Mouse (Mus musculus): Measurements from ENCODE around the gene Pla2g1b.
"Not testable (repeated sequence)": the region's sequence is repeated elsewhere in the genome, so short reads cannot be mapped to it uniquely, and the experiment has no call there.

Gene Pla2g1b

DNA sequence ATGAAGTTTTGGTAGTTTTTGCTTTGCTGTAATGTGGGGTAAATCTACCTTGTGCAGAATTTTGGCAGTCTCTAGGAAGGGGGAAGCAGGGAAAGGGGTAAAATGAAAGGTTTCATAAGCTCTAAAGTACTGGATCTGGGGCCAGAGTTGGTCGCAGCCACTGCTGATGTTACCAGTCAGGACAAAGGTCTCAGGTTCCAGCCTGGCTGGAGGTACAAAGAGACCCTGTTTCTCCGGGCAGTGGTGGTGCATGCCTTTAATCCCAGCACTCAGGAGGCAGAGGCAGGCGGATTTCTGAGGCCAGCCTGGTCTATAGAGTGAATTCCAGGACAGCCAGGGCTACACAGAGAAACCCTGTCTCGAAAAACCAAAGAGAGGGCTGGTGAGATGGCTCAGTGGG is 39.6 kb downstream of the Pla2g1b start:
- DNase-seq (ENCODE audit: low spot score in 2 of 2) = not testable (repeated sequence)

DNA sequence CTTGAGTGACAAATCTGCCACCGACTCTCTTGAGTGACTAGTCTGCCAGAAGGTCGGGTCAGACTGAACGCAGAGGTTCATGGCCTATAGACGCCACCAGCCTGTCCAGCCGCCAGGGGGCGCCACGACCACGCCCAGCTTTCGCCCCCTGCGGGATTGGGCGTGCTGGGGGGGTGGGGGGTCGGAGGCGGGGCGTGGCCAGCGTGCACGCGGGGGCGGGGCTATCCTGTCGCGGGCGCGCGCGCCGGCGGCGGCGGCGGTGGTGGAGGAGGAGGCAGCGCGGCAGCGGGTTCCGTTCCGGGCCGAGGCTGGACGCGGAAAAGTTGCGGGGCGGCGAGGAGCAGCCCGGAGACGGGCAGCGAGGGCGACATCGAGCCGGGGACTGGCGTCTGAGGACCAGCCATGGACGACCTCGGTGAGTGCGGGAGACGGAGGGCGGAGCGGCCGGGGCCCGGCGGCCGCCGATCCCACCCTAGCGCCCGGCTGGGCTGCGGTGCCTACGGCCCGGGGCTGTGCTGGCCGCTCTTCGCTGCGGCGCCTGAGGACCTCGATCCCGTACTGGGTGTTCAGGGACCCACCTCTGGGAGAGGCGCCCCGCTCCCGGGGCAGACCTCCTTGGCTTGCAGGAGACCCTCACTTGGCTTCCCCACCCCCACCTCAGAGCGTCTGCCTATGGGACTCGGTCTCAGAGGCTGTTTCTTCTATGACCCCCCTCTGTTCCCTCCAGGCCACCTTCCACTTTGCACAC is 40.6 kb downstream of the Pla2g1b start, which contains the start of gene Pxn:
Pxn (plus strand) TSS at position 223 of the 748 bp plus-strand sequence.
- peak; percentile 90 for DNase-seq (ENCODE audit: low spot score in 2 of 2)

DNA sequence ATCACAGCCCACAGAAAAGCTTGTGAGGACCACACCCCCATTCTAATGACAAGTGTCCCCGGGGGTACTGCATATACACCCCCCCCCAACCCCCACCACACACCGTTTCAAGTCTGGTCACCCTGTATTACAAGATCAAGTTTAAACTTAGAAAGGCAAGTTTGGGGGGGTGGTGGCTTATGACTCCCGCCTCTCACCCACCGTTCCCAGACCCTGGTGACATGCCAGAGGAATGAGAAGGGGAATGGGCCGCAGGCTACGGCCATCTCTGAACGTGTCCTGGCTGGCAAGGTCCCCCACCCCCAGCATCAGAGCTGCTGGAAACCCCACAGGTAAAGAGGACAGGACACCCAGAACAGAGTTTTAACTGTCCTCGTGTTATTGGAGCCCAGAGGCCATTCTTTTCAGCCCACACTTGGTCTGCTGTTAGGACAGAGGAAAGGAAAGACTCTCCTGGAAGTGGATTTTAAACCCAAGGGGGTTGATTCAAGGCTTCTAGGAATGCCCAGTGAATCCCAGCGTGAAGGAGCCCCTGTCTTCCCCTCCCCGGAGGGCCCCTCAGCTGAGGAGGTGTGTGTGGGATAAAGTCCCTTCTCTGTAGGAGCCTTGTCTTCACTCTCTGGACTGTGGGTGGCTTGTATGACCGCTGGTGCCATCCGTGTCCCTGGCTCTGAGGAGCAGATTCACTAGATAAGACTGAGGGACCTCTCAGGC is 41.4 kb downstream of the Pla2g1b start:
- DNase-seq (ENCODE audit: low spot score in 2 of 2) = no peak

DNA sequence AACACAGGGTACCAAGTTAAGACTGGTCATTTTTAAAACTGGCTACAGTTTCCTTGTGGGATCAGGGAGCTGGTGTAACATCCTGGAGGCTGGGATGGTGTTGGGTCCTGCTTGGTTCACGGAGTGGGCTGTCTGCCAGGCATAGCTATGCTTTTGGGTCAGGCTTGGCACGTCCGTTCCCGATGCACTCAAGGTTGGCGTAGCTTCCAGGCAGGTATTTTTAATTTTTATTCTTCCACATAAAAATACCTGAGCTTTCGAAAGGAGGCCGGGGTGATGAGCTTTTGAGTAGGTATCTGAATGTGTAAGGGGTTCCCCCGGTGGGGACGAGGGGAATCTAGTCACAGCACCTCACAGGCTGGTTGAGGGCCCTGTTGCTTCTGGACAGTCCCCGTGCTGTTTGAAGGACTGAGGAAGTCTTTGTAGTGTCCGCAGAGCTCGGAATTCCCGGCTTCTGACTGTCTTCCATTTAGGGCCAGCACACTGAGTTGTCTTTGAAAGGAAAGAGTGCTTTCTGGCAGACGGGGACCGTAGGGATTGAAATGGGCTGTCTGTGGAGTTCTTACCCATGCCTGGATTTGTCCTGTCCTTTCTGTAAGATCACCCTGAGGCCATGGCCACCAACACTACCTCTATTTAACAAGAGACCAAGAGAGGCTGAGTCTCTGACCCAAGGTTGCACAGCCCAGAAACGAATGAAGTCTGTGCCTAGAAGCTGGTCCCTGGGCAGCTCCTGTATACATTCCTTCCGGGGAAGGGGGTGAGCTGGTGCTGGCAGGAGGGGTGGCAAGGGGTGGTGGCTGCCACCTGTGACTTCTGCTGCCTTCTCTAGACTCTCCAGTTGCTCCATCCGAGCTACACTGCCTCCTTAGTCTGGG is 42.2 kb downstream of the Pla2g1b start:
- no peak for DNase-seq (ENCODE audit: low spot score in 2 of 2)

DNA sequence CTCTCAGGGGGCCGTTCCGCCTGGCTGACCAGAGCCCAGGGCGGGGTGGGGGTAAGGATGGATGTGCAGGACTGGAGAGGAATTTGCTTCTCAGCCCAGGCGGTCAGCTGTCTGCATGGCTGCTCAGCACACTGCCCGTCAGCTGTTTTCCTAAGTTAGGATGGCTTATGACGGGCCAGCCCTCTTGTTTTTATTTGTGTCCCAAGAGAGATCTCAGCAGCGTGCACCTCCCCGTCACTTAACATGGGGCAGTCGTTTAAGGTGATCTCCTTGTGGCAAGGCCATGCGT is 42.7 kb downstream of the Pla2g1b start:
- DNase-seq (ENCODE audit: low spot score in 2 of 2) = no peak

DNA sequence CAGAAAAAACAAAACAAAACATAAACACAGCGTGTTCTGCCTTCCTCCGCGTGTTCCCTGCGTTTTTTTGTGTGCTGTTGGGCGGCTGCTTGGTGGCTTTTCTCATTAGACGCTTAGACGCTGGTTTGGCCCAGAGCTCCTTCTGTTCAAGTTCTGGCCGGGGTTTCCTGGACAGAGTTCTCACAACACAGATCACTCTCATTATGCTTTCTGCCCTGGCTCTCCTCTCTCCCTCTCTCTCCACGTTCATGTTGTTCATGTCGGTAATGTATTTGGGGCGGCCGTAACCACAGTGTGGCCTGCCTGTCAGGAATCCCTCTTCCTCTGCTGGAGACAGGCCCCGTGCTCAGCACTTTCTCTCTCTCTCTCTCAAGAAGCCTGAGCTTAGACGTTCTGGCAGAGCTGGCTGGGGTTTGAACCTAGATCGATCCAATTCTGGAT is 43.3 kb downstream of the Pla2g1b start:
- no peak for DNase-seq (ENCODE audit: low spot score in 2 of 2)

DNA sequence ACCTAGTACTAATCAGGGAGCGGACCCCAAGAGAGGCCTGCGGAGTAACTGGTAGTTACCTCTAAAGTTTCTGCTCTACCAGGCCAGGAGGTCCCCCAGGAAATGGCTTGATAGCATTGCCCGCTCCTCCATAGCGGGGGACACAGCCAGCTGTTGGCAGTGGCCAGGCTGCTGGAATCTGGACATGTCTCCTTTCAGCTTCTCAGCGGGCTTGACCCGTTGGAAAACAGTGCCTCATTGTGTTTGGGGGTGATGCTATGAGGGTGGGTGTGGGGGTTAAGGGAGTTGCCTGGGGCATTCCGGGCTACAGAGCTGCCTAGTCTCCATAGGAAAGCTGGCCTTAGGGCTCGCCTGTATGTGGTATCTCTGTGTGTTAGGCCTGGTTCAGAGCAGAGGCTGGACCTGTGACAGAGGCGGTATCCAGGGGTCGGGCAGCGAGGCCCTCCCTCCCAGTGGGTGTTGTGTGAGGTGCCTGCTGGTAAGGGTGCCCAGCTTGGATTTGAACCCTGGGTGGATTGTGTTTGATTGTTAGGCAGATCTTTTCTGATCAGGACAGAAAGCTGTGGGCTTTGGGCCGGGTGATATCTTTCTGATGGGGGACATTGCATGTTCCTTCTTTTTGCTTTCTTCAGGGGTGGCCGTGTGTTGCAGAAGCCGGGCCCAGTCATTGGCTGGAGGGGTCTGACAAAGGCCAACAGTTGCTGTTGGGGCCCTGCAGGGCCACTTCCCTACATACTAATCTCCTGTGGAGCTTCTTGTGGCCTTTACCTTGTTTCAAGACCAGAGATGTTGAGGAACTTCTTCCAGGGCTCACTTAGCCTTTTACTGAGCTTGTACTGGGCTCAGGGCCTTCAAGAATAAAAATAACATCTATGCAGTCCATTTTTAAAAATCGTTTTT is 44.0 kb downstream of the Pla2g1b start:
- no peak for DNase-seq (ENCODE audit: low spot score in 2 of 2)

DNA sequence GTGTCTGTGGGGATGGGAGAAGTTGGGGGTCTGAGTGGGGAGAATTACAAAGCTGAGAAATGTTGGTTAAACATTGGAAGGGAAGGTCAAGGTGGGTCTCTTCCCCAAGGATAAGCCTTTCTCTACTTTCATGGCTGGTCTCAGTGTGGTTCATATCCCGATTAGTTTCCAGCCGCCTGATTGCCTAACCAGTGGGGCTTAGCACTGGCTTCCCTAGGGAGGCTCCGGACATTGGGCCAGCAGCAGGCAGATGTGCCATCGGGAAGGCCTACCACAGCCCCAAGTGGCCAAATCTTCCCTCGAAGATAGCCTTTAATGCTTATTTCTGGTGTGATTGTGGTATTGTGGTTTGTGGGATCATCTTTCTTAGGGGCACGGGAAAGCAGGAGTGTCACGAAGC is 46.3 kb downstream of the Pla2g1b start:
- DNase-seq (ENCODE audit: low spot score in 2 of 2) = no peak

DNA sequence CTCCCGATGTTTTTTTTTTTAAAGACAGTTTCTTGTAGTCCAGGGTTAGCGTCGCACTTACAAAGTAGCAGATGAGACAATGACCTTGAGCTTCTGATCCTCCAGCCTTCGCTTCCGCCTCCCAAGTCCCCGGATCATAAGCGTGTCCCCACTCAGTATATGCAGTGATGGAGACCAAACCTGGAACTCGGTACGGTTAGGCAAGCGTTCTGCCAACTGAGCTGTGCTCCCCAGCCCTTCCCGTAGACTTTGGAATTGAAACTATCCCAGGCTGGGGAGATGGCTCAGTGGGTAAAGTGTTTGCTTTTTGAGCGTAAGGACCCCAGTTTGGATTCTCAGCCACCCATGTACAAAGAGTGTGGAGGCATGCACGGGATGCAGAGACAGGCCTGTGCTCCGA is 47.2 kb downstream of the Pla2g1b start:
- DNase-seq (ENCODE audit: low spot score in 2 of 2) = no peak

DNA sequence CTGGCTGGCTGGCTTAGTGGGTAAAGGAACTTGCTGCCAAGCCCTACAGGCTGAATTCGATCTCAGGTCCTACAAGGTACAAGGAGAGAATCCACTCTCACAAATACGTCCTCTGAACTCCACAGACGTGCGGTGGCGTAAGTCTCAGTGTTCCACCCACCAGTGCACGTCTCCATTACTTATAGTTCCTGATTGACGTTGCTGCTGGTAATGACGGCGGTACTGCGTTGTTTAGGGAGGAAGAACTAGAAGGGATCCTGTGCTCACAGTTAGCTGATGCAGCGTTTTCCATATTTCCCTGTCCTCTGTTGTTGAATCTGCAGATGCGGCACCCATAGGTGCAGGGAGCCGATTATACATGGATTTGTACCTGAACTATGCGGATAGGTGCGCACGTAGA is 47.7 kb downstream of the Pla2g1b start:
- no peak for DNase-seq (ENCODE audit: low spot score in 2 of 2)

DNA sequence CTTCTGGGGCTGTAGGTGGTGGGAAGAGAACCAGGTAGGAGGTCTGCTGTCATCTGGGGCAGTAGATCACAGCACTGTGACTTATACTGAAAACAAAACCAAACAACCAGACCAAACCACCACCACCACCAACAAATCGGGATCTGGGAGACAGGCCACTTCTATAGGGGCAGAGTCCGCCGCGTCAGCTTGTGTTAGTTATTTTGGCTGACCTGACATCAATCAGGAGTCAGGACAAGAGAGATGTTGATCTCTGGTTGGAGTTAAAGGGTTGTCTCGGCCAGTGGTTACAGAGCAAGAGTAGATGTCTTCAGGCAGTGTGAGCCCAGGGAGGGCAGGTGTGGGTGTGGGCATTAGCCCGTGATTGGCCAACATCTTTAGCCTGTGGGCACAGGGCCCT is 48.3 kb downstream of the Pla2g1b start:
- DNase-seq (ENCODE audit: low spot score in 2 of 2) = no peak

DNA sequence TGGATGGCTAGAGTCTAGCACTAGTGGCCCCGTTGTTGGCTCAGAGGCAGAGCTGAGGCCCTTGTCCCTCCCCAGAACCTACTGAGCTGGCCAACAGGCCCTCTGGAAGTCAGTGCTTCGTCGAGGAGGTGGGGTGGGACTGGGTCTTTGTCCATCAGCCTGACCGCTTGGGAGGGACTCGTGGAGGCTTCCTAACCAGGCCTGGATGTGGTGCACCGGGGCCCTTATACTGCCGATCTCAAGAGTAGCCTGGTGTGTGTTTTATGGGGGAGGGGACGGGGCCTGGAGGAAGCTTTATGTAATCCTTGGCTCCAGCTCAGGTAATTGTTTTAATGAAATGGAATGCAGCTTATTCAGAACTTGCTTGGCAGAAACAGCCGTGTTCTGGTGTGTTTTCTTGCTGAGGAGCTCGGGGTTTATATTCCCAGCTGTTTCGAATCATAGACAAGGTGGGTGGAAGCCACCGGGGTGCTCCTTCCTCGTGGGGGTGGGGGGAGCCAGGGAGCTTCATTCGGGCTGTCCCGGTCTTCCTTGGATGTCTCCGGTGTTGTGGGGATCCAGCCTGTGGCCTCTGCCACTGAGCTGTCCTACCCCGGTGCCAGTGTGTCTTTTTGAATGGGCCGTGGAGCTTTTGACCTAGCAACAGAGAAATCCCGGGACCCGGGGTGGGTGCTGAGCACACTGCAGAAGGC is 49.0 kb downstream of the Pla2g1b start:
- no peak for DNase-seq (ENCODE audit: low spot score in 2 of 2)

DNA sequence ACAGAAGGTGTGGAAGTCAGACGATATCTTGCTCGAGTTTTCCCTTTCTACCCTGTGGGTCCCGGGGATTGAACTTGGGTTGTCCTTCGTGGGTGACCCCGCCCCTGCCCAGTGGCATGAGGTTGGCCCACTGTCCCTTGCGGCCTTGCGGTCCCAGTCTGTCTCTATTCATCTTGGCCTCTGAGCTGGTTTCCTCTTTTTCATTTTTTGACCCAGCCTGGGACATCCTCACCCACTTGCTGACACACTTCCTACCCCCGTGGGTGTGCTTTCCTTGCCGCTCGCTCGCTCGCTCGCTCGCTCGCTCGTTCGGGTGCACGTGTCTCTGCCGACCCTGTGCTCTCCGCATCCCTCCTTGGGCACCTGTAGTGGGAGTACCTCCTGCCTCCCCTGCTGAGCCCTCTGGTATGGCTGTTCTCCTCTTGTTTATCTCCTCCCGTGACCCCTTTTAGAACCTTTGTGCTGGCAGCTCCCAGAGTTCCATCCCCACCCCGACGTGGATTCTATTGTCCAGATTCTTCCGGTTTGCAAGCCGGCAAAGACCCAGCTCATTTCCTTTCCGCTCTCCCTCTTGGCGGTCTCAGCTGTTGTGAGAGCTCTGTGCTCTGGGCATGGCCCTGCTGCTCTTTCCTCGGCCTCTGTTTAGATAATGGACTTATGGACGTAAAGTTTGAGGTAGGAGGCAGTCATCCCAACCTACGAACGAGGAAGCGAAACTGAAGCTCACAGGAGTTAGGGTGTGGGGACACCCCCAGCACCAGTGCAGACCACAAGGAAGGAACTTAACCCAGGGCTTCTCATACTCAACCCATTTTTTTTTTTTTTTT is 50.2 kb downstream of the Pla2g1b start:
- peak; percentile 87 to 88 for DNase-seq (ENCODE audit: low spot score in 2 of 2)

DNA sequence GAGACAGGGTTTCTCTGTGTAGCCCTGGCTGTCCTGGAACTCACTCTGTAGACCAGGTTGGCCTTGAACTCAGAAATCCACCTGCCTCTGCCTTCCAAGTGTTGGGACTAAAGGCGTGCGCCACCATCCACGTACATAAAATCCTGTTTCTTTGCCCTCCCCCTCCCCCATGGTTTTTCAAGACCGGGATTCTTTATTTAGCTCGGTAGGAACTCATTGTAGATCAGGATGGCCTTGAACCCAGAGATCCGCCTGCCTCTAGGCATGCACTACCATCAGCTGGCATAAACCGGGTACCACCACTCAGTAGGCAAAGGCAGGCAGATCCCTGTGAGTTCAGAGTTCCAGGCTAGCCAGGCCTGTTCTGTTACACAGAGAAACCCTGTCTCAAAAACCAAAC is 50.8 kb downstream of the Pla2g1b start:
- no peak for DNase-seq (ENCODE audit: low spot score in 2 of 2)

DNA sequence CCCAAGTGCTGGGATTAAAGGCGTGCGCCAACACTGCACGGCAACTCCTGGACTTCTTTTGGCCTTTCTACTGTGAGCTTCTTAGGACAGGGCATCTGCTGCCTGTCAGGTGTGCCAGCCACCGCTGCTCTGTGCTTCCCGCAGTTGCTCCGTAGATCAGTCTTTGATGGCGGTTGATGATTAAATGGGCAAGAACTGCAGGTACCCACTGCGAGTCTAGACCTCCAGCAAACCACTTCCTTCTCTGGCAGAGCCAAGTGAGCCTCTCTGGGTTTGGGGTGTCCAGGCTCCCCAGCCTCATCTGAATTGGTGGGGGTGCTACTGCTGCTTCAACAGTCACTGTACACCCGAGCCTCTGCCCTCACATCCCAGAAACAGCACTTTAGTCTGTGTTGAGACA is 51.4 kb downstream of the Pla2g1b start:
- DNase-seq (ENCODE audit: low spot score in 2 of 2) = no peak

DNA sequence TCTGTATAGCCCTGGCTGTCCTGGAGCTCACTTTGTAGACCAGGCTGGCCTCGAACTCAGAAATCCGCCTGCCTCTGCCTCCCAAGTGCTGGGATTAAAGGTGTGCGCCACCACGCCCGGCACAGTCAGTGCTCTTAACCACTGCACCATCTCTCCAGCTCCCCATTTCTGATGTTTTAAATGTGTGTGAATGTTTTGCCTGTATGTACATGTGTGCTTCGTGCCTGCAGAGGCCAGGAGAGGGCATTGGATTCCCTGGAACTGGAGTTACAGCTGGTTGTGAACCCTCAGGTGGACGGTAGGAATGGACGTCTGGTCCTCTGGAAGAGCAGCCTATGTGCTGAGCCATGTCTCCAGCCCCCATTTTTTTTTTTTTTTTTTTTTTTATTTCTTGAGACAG is 52.2 kb downstream of the Pla2g1b start:
- not testable (repeated sequence) for DNase-seq (ENCODE audit: low spot score in 2 of 2)

DNA sequence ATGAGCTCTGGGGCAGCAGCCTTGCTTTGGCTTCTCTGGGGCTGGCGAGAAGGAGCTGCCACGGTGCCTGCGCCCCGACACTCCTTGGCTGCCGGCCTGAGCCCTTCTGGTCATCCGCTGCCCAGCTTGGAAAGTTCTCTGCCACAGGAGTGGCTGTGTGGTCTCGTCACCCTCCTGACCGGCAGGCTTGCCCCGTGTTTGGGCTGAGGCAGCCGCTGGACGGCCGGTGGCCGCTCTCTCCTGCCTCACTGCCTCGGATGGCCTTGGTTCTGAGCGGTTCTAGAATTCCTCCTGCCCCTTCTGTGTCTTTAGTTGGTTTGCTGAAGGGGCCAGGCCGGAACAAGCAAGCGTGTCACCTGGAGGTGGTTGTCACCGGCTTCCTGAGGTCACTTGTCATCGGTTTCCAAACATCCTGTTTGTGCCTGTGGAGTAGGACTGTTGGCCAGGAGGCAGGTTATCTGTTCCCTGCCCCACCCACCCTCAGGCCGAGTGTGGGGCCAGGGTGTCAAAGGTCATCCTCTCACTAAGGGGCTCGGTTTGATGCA is 54.3 kb downstream of the Pla2g1b start:
- no peak for DNase-seq (ENCODE audit: low spot score in 2 of 2)

DNA sequence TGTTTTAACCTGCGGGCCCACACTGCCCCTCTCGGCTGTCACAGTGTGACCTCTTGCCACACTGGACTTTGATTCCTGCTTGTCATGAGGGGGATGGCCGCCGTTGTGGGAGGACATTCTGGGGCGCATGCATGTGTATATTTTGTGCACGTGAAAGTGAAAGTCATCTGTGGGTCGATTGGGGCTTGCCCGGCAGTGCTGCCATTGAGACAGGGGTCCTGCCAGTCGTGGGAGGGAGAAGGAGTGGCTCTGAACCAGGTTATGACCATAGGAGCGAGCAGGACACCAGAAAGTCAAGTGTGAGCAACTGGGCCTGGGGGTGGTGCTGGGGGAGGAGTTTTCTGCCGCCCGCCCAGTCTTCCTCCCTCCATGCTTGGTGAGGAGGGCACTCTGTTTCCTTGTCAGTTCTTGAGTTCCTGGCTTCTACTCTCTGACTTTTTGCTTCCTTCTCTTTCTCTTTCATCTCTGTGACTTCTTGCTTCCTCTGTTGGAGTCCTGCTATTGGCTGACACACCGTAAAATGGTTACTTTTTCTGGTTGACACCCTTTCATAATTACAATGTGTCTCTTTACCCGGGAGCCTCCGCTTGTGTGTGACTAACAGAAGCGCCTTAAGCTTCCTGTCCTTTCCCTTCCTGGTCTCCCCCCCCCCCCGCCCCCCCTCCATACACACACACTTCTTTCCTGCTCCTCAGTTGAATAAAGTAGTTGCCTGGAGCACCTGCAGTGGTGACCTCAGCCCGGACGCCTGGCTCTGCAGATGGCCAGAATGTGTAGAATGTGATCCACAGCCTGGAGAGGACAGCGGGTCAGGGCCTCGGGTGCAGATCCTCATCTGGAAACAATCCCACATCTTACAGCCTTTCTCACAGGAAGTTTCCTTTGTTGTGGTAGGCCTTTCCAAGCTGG is 55.7 kb downstream of the Pla2g1b start:
- peak; percentile 64 to 66 for DNase-seq (ENCODE audit: low spot score in 2 of 2)

DNA sequence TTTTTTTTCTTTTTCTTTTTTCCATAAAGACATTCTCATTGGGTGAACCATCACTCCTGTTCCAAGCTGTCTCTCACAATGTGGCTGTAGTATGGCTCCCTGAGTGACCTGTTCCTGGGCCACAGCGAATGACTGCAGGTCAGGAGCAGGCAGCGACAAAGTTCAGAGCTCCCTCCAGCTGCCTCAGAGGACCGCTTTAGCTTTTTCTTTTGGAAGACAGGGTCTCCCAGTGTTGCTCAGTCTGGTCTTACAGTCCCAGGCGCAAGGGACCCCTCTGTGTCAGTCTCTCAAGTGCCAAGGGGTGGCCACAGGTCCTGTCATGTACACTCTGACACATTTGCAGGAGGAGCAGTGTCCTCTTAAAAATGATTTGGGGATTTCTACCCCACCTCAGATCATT is 56.5 kb downstream of the Pla2g1b start:
- no peak for DNase-seq (ENCODE audit: low spot score in 2 of 2)

All from spleen, postnatal 36 days (tissue).